Mouse (Mus musculus): ENCODE results near the gene Dnajc1. TPM values are rescaled to one million over a fixed set of nuclear protein-coding genes. Genes with fewer than 3 reads are reported as not detected.
A peak's percentile ranks its signal among the peaks of the same experiment; 100 is the strongest.

The Dnajc1 gene
- total RNA-seq, 2 experiments from 2014 or later, result 13.5 to 14.7 TPM

DNA sequence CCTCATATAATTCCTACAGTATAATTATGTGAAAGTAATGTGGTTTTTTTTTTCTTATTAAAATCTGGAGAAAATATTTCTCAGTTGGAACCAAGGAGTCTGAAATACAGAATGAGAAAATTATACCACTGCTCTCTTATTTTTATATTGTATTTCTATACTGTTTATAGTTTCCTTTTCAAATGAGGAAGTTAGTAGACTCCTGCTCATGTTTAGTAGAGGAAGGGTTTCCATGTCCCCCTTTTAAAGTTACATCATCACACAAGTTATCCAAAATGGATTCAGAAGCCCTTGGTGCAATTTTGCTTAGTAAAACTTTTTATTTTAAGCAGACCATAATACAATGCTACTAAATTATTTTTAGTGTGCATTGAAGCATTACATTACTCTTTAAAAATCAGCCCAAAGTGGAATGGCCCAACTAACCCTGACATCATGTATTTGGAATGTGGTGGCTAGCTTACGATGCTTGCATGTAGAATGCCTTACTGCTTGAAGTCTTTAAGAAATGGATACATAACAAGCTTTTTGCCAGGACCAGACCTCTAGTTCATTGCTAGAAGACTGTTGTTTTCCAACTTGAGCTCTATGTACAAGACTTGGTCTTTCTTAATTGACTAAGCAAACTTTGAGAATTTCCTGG, 190.7 kb downstream of the Dnajc1 start:
- DNase-seq, result no peak

DNA sequence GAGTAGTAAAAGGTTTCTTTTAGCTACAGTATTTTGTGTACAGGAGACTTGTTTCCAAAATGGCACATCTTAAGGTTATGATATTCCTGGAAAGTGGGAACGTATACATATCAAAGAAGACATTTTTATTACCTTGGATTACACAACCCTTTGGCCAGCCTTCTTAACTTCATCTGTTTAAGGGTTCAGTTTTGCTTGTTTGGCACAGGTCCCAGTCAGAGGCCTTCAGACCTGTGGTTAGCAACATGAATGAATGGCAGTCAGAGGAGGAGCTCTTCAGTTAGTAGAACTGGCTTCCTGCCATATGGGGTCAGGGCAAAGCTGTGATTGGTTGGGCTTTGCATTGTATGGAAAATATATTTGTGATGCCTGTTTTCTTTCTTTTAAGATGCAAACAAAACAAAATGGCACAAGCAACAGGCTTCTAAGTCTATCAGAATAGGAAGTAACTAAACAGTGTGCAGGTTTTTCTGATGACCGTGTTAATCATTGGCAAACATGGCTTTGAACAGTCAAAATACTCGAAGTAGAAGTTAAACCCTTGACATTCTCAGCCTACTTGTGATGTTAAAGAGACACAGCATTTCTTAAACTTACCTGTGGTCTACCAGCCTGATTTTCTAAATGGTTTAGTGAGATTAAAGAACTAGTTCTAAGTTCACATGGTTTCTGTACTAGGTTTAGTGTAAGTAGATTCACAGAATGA, 196.8 kb downstream of the Dnajc1 start:
- peak in 1 of 2 experiments; percentile 24 for DNase-seq

DNA sequence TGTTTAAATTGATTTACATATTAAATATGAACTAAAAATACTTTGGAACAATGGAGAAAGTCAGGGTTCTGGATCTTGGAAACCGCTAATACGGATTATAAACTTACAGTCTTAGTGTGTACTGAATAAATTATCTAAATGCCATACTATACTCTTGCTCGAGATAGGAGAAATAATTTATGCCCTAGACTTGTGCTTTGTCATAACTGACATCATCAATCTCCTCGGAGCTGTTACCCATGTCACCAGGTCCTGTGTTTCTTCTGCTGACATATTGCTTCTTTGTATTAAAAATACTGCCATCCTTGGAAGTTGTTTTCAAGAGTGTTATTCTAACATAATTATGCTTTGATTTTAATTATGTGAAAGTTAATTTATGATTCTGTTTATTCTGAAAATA, 197.3 kb downstream of the Dnajc1 start:
- no peak for DNase-seq

DNA sequence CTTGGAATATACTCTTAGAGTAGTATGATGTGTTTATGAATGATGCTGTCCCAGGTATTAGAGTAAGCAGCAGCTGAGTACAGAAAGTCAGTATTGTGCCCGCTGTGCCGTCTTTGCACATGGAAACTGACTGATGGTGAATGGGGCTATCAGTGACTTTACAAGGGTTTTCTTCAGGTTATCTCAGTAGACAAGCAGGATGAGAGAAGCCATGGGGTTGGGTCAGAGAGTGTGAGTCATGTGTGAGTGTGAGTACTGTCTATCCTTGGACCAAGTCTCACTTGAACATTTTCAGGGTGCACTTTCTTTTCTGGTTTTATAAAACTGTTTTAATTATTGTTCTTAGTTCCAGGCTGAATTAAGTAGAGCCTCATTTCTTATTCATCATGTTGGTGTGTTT, 204.3 kb downstream of the Dnajc1 start:
- DNase-seq, result no peak

DNA sequence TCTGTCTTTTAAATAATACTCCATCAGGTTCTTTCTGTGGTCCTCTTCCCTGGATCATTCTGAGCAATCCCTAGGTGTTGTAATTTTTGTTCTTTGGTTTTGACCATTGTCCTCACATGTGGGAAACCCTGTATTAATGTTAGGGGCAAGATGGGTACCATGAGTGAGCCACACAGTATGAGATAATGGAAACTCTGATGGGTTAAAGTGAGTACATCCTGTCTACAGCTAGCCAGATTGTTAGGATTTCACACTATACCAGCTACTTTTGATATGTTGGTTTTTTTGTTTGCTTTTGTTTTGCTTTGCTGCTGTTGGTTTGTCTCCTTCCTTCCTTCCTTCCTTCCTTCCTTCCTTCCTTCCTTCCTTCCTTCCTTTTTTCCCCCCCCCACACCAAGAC, 209.6 kb downstream of the Dnajc1 start:
- no peak for DNase-seq

DNA sequence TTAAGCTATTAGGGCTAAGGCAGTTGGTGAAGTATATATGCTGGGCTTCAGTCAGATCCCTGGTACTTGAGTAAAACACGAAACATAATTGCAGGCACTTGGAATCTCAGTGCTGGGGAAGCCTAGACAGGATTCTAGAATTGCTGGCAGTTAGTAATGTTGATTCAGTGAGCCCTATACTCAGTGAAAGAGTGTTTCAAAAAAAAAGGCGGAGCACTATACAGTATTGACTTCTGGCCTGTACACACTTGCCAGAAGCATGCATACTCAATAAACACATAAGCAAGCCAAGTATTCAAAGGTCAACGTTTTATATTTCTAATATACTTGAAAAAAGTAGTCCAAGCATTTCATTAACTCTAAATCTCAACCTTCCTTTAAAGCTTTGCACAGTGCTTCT, 211.0 kb downstream of the Dnajc1 start:
- DNase-seq, result no peak

DNA sequence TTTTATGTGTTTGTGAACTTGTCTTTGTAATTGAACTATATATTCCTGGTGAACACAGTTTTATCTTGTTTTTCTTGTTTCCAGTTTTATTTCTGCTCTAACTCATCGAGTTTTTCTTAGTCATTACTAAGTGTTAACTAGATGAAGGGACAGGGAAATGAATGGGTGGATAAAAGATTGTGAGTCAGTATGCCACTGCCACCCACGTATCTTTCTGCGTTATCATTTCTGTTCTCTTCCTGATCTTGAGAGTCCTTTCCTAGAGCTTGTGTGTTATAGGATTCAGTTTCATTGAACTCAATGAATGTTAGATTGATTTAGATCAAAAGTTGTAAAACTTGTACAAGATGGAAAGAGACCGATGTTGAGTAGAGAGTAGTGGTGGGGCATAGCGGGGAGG, 212.3 kb downstream of the Dnajc1 start:
- DNase-seq, result no peak

DNA sequence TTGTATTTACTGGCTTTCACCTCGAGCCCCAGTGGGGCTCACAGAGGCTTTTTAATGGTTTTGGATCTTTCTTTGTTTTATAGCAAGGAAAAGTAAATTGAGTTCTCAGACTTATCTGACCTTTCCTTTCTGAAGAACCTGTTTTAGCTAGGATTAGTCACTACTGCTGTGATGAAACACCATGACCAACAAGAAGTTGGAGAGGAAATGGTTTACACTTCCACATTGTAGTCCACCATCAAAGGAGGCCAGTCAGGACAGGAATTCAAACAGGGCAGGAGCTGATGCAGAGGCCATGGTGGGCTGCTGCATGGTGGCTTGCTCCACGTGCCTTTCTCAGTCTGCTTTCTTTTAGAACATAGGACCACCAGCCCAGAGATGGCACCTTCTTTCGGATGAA, 216.4 kb downstream of the Dnajc1 start:
- DNase-seq, result no peak

DNA sequence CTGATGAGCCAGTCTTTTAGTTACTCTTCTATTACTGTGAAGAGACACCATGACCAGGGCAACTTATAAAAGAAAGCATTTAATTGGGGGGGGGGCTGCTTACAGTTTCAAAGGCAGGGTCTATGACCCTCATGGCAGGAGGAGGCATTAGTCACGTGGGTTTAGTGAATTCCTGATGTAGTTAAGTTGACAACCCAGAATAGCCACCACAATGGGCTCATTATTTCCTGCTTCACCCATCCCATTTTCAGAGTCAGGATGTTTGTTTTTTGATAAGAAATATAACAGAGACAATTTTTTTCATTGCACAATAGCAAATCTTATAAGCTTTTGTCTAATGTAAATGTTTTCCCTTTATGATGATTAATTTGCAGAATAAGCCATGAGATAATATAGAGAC, 217.4 kb downstream of the Dnajc1 start:
- no peak for DNase-seq

DNA sequence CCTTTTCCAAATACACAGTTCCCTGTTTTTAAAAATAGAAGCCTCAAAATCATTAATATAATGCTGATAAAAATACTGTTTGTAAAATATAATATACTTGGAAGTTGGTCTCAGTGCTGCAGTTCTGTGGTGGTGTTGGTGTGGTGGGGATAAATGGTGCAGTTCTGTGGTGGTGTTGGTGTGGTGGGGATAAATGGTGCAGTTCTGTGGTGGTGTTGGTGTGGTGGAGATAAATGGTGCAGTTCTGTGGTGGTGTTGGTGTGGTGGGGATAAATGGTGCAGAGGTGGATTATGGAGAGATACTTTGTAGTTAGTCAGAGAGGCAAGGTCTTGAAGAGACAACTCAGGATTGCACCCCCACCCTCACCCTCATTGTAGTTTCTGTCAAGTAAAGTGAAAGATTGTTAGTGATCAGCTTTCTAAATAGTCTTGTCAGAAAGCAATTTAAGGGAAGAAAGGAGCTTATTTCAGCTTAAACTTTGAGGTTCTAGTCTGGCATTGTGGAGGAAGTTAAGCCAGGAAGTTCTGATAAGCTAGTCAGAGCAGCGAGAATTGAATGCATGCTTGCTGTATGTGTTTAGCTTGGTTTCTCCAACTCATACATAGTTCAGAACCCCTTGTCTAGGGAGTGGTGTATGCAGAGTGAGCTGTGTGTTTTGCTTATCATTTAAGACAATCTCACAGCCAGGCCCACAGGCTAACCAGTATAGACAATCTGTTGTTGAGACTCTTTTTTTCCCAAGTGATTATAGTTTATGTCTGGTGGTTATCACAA, 223.3 kb downstream of the Dnajc1 start:
- DNase-seq, result no peak

DNA sequence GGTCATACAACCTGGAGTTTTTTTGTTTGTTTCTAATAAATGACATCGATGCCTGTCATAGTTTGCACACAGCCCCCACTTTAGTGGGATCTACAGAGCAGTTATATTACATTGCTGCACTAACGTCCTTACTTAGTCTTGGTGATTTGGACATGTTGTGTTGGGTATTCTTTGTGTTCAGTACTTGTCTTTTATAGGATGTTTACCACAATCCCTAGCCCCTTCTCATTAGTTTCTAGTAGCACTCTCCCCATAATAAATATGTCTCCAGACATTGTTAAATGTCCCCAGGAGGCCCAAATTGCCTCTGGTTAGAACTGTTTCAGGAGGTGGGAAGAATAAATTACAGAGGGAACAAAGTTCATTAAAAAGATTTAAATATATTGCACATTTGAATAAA, 227.1 kb downstream of the Dnajc1 start:
- DNase-seq, result no peak

DNA sequence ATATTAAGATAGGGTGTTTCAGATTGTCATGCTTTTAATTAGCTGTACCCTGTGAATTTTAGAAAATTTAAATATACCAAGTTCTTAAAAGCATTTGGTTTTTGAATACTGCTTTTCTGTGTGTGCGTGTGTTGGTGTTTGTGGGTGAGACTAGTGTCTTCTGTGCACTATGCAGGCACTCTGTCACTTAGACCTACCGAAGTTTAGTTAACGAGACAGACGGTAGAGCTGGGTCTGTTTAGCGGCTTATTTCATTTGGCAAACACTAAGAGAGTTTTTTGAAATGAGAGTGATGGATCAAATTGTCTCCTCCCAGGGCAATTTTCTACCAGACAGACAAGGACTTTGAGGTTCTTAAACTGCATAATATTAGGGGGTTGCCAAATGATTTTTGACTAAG, 231.6 kb downstream of the Dnajc1 start:
- DNase-seq, result no peak

DNA sequence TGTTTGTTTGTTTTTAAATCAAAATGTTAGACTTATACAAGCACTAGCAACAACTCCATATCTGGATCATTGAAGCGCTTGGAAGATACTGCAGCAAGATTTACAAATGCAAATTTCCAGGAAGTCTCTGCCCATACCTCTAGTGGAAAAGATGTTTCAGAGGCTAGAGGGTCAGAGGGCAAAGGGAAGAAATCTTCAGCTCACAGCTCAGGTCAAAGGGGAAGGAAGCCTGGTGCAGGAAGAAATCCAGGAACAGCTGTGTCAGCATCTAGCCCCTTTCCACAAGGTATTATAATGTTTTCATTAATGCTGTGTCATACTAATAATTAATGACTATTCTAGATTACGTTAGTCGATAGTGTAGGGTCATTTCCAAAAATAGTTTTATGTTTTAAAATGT, 233.2 kb downstream of the Dnajc1 start:
- DNase-seq, result no peak

DNA sequence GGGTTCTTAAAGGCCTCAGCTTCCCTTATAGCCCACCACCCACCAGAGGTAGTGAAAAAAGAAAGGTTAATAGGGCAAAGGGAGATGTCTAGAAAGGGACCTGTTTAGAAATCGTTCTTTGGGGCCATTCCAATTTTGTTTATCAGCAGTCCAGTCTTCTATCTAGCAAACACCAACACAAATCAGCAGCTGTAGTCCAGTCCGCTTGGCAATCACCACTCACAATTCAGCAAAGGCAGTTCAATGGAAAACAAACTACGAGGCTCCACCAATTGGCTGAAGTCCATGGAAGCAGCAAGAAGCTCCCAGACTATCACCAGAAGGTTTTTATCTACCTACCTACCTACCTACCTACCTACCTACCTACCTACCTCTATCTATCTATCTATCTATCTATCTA, 236.5 kb downstream of the Dnajc1 start:
- no peak for DNase-seq

Measured in heart, adult 18-20 months (tissue).